Mouse (Mus musculus) yolk sac, embryonic 10.5 days (tissue): Measurements from ENCODE around the gene Olfr1134.
"Not testable (repeated sequence)": the region's sequence is repeated elsewhere in the genome, so short reads cannot be mapped to it uniquely, and the experiment has no call there.

Experiments used
- DNase-seq: peaks from one replicate; pipeline ENCODE4 v3.0.0-alpha.2; 2017; ENCODE audit warnings: low spot score

Gene Olfr1134

GRCm38 (mm10) chr2:87658360-87658759 lies at the start of gene Olfr1134:
Olfr1134 (minus strand) TSS chr2:87658460.
- DNase-seq: no peak

GRCm38 (mm10) chr2:87693847-87694246 lies 35.6 kb upstream of the Olfr1134 start, which contains the start of gene Olfr1136:
Olfr1136 (minus strand) TSS chr2:87693947.
- no peak for DNase-seq

GRCm38 (mm10) chr2:87673564-87673963 lies 15.3 kb upstream of the Olfr1134 start, which contains the start of gene Olfr1135:
Olfr1135 (minus strand) TSS chr2:87673664.
- DNase-seq: no peak

- no peak for DNase-seq
These were observed 11.0 kb downstream of the Olfr1134 start, which contains the start of gene Olfr1133 for GRCm38 (mm10) chr2:87647274-87647673. Olfr1133 (minus strand) TSS chr2:87647374.

- no peak for DNase-seq
These were observed 15.8 kb downstream of the Olfr1134 start for GRCm38 (mm10) chr2:87642441-87642840.

- no peak for DNase-seq
These were observed 20.8 kb downstream of the Olfr1134 start, which contains the start of gene Olfr1132 for GRCm38 (mm10) chr2:87637435-87637834. Olfr1132 (minus strand) TSS chr2:87637535.

GRCm38 (mm10) chr2:87626804-87627203 lies 31.5 kb downstream of the Olfr1134 start, which contains the start of gene Olfr1131:
Olfr1131 (plus strand) TSS chr2:87627104.
- DNase-seq: no peak

GRCm38 (mm10) chr2:87605912-87606311 lies 52.3 kb downstream of the Olfr1134 start, which contains the start of gene Olfr1130:
Olfr1130 (plus strand) TSS chr2:87606212.
- DNase-seq: not testable (repeated sequence)
